Mouse (Mus musculus) midbrain, embryonic 12.5 days (tissue): ENCODE results near the gene Fbxo39. TPM values are rescaled to one million over a fixed set of nuclear protein-coding genes. Genes with fewer than 3 reads are reported as not detected.

Source experiments
- polyA plus RNA-seq: library from polyadenylated mRNA; unstranded; fragments of >200 nt; fragmentation: Nextera tagmentation; extraction: Ambion mirVana; gene quantifications from 2 replicates; pipeline ENCODE4 v1.2.1, GENCODE M21; 2016

Fbxo39 gene
- polyA plus RNA-seq, 1 experiment from 2014 or later: not detected

Other genes starting within 250 kb of the Fbxo39 start
- gene Pitpnm3, start 178.7 kb upstream of the Fbxo39 start, polyA plus RNA-seq: 1.2 and 1.5 TPM in 2 replicates
- gene Gm43951, start 107.6 kb upstream of the Fbxo39 start, polyA plus RNA-seq: 0.85 and 0.97 TPM in 2 replicates
- gene 4933427D14Rik, start 107.0 kb upstream of the Fbxo39 start, polyA plus RNA-seq: 29.2 and 30.1 TPM in 2 replicates
- gene Txndc17, start 106.9 kb upstream of the Fbxo39 start, polyA plus RNA-seq: 154 and 162 TPM in 2 replicates
- 53.7 and 58.6 TPM in 2 replicates for gene Med31, start 98.9 kb upstream of the Fbxo39 start, polyA plus RNA-seq
- gene Slc13a5, start 47.2 kb upstream of the Fbxo39 start, polyA plus RNA-seq: 0.29 and 0.33 TPM in 2 replicates
- 1.6 and 2.0 TPM in 2 replicates for gene Xaf1, start 12.8 kb upstream of the Fbxo39 start, polyA plus RNA-seq
- 3.8 and 4.6 TPM in 2 replicates for gene Tekt1, start 48.0 kb downstream of the Fbxo39 start, polyA plus RNA-seq
- gene Smtnl2, start 97.3 kb downstream of the Fbxo39 start, polyA plus RNA-seq: 3.5 and 4.0 TPM in 2 replicates
- gene Ggt6, start 121.1 kb downstream of the Fbxo39 start, polyA plus RNA-seq: not detected in 2 replicates
- gene Mybbp1a, start 126.9 kb downstream of the Fbxo39 start, polyA plus RNA-seq: 136 and 138 TPM in 2 replicates
- 6.8 and 9.4 TPM in 2 replicates for gene Spns2, start 175.5 kb downstream of the Fbxo39 start, polyA plus RNA-seq
- gene Spns3, start 236.1 kb downstream of the Fbxo39 start, polyA plus RNA-seq: 0.09 and 0.10 TPM in 2 replicates